Mouse (Mus musculus) spleen, postnatal 4 days (tissue): Measurements from ENCODE around the gene Ripply3.
A peak's percentile ranks its signal among the peaks of the same experiment; 100 is the strongest.

Experiments used
- DNase-seq, 2 experiments: peaks; one replicate each; pipeline ENCODE4 v3.0.0; 2022; ENCODE audit warnings: low spot score in 2 of 2

Ripply3 gene

DNA sequence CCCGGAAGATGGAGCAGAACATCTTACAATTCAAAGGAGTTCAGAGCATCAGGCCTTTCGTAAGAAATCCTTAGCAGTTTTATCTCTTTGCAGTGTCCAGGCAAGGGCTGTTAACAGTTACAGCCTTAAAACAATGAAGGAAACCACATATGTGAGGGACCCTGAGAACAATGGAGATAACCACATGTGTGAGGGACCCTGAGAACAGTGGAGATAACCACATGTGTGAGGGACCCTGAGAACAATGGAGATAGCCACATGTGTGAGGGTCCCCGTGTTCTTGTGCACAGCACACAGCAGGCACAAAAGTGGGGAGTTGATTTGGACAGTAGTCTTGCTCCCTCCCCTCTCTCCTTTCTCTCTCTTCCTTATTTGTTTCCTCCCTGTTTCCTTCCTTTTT, 29.9 kb downstream of the Ripply3 start:
- no peak for DNase-seq

DNA sequence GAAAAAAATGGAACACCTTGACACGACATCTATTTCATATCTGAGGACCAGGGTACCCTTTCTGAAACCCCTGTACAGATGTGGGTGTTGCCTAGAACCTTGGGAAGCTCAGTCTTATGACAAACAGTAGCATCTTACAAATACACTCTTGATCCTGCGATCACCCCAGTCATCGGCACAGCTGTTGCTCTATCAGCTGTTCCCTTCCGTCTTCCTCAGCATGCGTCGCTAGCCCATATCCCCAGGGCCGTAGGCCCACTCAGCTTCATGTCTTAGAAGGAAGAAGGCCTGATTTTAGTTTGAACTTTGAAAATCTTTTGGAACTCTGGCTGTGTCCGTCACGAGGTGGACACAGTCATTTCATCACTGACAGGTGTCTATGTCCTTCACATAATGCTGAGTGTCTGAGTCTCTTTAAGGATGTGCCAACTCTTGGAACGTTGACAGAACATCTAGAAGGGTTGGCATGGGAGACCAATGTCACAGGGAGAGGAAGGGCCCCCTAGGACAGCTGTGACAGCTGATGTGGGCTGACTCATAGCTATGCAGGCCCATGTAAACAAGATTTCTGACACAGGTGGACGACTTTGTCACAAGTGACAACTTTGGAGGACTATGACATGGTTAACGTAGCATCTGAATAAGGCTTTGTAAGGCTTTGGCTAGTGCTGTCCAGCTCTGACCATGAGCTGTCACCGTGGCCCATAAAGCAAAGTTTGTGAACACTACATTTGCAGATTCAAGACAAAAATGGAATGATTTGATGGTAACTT, 32.5 kb downstream of the Ripply3 start:
- no peak for DNase-seq

DNA sequence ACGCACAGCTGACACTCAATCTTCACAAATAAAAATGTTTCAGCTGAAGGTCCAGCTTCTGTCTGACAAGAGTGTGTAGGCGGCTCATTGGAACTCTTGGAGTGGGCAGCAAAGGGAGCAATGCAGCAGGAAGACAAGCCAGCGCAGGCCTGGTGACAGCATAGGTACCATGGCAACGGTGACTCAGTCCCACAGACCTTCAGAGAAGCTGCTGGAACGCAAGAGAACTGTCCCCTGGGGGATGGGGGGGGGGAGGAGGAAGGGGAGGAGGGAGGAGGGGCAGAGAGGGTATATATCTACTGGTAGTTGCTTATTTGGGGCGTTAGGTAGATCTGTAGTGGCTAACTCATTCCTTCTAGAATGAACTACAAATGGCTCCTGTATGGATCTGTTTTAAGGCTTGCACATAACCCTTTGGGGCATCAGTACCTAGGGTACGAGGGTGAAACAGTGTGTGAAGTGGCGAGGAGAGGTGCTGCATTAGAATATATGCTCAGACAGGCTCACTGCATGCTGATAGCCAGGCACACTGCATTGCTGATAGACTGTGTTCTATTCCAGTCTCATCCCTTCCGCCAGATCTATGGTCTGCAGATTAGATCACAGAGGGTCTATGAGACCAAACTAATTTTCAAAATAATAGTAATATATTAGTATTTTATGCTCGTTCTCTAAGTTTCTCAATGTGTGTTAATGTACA, 34.1 kb downstream of the Ripply3 start:
- DNase-seq, result no peak

- no peak for DNase-seq
Measured at GRCm38 (mm10) chr16:94363814-94364213, 35.6 kb downstream of the Ripply3 start.

GRCm38 (mm10) chr16:94365435-94365834, 37.2 kb downstream of the Ripply3 start:
- DNase-seq, result no peak

- no peak for DNase-seq
Measured at GRCm38 (mm10) chr16:94369596-94370172, 41.5 kb downstream of the Ripply3 start.

- DNase-seq, result peak; percentile 85 to 94
Measured at GRCm38 (mm10) chr16:94370173-94370914, 42.1 kb downstream of the Ripply3 start, which contains the start of gene Ttc3. Ttc3 (plus strand) TSS chr16:94370618.

GRCm38 (mm10) chr16:94370915-94371300, 42.7 kb downstream of the Ripply3 start:
- peak; percentile 70 to 85 for DNase-seq

- DNase-seq, result peak; percentile 32 to 75
Measured at GRCm38 (mm10) chr16:94371301-94371931, 43.2 kb downstream of the Ripply3 start, which contains the start of gene Pigp. Pigp (minus strand) TSS chr16:94371842.

- no peak for DNase-seq
Measured at GRCm38 (mm10) chr16:94379386-94379785, 51.2 kb downstream of the Ripply3 start.

GRCm38 (mm10) chr16:94383277-94383676, 55.1 kb downstream of the Ripply3 start:
- no peak for DNase-seq
